8 mouse cellular contexts compared by ENCODE assay signal in the genomic region with DNA sequence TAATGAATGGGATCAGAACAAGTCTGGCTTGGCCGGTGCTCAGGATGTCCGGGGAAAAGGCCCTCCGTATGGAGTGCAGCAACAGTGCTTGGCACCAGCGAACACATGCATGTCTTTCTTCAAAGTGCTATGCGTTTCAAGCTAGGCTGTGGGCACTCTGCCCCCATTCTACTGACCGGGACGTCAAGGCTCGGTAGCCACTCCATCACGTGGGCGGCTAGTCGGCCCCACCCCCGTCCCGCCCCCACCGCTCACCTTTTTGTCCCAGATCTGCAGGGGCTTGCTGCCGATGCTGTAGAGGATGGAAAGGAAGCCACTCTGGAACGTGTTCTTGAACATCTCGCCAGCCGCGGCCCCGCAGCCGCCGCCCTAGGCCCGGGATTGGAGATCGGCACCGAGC. TPM values are rescaled to one million over a fixed set of nuclear protein-coding genes. Genes with fewer than 3 reads are reported as not detected.
DNase-seq lines count a peak whose midpoint lies in the region; ATAC-seq and TF ChIP-seq lines count a peak whose summit lies in the region.

No protein-coding gene starts in this region.

- intact Hi-C loops in gastrocnemius, adult 2 months (cut with DNase I), result loop anchor here (5.0 to 10.0 kb wide), 2 partner anchors 102 to 189 kb away; partner anchors contain the start of genes Usb1 and Zfp319

- H3K27ac ChIP-seq in gastrocnemius, adult 2 months, result peak overlapping the region; percentile 96
- H3K27ac ChIP-seq in hindbrain, embryonic 11.5 days (ENCODE audit: low read depth, low read length), result peak overlapping the region; percentile 84
- H3K27ac ChIP-seq in limb, embryonic 14.5 days (replicated peaks; ENCODE audit: low read depth, low read length), result peak overlapping the region; percentile 81
- peak overlapping the region; percentile 83 for H3K27ac ChIP-seq in neural tube, embryonic 11.5 days (ENCODE audit: low read depth, low read length)

- H3K4me1 ChIP-seq in hindbrain, embryonic 11.5 days (replicated peaks; ENCODE audit: control insufficient read depth, insufficient read depth, low read length), result peaks cover 11% of the 10 kb centered on the region
- H3K4me1 ChIP-seq in limb, embryonic 14.5 days (ENCODE audit: control insufficient read depth, insufficient read depth, low read length), result peaks cover 26% of the 10 kb centered on the region
- H3K4me1 ChIP-seq in neural tube, embryonic 11.5 days (ENCODE audit: control insufficient read depth, insufficient read depth, low read length), result peaks cover 17% of the 10 kb centered on the region

- no peaks in the 10 kb centered on the region for H3K27me3 ChIP-seq in hindbrain, embryonic 11.5 days (ENCODE audit: control insufficient read depth, insufficient read depth, low read length)
- H3K27me3 ChIP-seq in limb, embryonic 14.5 days (ENCODE audit: control insufficient read depth, insufficient read depth, low read length), result no peaks in the 10 kb centered on the region
- no peaks in the 10 kb centered on the region for H3K27me3 ChIP-seq in neural tube, embryonic 11.5 days (ENCODE audit: control insufficient read depth, insufficient read depth, low read length)

- H3K9me3 ChIP-seq in hindbrain, embryonic 11.5 days (ENCODE audit: control insufficient read depth, low read length), result no peaks in the 10 kb centered on the region
- no peaks in the 10 kb centered on the region for H3K9me3 ChIP-seq in limb, embryonic 14.5 days (ENCODE audit: control insufficient read depth, low read length)
- no peaks in the 10 kb centered on the region for H3K9me3 ChIP-seq in neural tube, embryonic 11.5 days (ENCODE audit: control insufficient read depth, low read length)

- peak overlapping the region; percentile 83 for H3K4me2 ChIP-seq in hindbrain, embryonic 11.5 days (replicated peaks; ENCODE audit: low read depth, low read length)
- H3K4me2 ChIP-seq in limb, embryonic 14.5 days (replicated peaks; ENCODE audit: low read depth, low read length, severe bottlenecking), result peak overlapping the region; percentile 83
- H3K4me2 ChIP-seq in neural tube, embryonic 11.5 days (ENCODE audit: low read depth), result peak overlapping the region; percentile 88

- H3K36me3 ChIP-seq in hindbrain, embryonic 11.5 days (ENCODE audit: control insufficient read depth, insufficient read depth, low read length), result no peaks in the 10 kb centered on the region
- H3K36me3 ChIP-seq in limb, embryonic 14.5 days (ENCODE audit: control insufficient read depth, insufficient read depth, low read length), result no peaks in the 10 kb centered on the region
- no peaks in the 10 kb centered on the region for H3K36me3 ChIP-seq in neural tube, embryonic 11.5 days (ENCODE audit: control insufficient read depth, insufficient read depth, low read length)

- TF ChIP-seq POLR2A in limb, embryonic 14.5 days (IDR thresholded peaks at IDR 0.05; ENCODE audit: borderline replicate concordance, extremely low read depth, insufficient read depth, insufficient read length), result no peak

- TF ChIP-seq CTCF in gastrocnemius, adult 2 months (IDR thresholded peaks at IDR 0.05), result no peak

- WGBS in hindbrain, embryonic 11.5 days, result under 1% methylated on average over 25 of the region's 25 CpGs
- 1% methylated on average over 20 of the region's 25 CpGs for WGBS in limb, embryonic 14.5 days
- 0% methylated on average over 25 of the region's 25 CpGs for WGBS in neural tube, embryonic 11.5 days

- no peak for DNase-seq in gastrocnemius, adult 2 months
- no peak for DNase-seq in gastrocnemius, postnatal 10 days
- DNase-seq in 416B (ENCODE audit: low read depth), result peak; percentile 60
- peak; percentile 68 for DNase-seq in embryo, embryonic 10.5 days (ENCODE audit: low spot score)
- DNase-seq in hindbrain, embryonic 11.5 days (ENCODE audit: low spot score), result peak; percentile 69
- DNase-seq in limb, embryonic 14.5 days (ENCODE audit: low spot score), result peak; percentile 40
- peak; percentile 55 for DNase-seq in neural tube, embryonic 11.5 days (ENCODE audit: low spot score)

- peak; percentile 45 for ATAC-seq in hindbrain, embryonic 11.5 days (ENCODE audit: low FRiP score)
- ATAC-seq in limb, embryonic 14.5 days (ENCODE audit: low FRiP score, low read depth), result peak; percentile 44
- ATAC-seq in neural tube, embryonic 11.5 days (ENCODE audit: insufficient read depth, low FRiP score, low TSS enrichment), result peak; percentile 51
- no peak for ATAC-seq in inflammation-experienced regulatory T-cells, adult 6 months

- H3K4me3 ChIP-seq in gastrocnemius, adult 2 months, result peak overlapping the region; percentile 99
- H3K4me3 ChIP-seq in hindbrain, embryonic 11.5 days (ENCODE audit: low read depth, low read length), result peak overlapping the region; percentile 82
- H3K4me3 ChIP-seq in limb, embryonic 14.5 days (replicated peaks; ENCODE audit: low read length), result peak overlapping the region; percentile 63
- peak overlapping the region; percentile 91 for H3K4me3 ChIP-seq in neural tube, embryonic 11.5 days (ENCODE audit: low read depth, low read length)

- peak overlapping the region; percentile 90 for H3K9ac ChIP-seq in hindbrain, embryonic 11.5 days (ENCODE audit: low read depth, low read length)
- peak overlapping the region; percentile 86 for H3K9ac ChIP-seq in limb, embryonic 14.5 days (ENCODE audit: low read depth, low read length, severe bottlenecking)
- H3K9ac ChIP-seq in neural tube, embryonic 11.5 days (ENCODE audit: low read length), result peak overlapping the region; percentile 91

RNA-seq across cellular contexts. Expression of gene Cfap20, which starts 0.4 kb away (rescaled TPM):
- 1 to 10 TPM; 6.5 TPM for total RNA-seq in gastrocnemius, adult 2 months (2021)
- total RNA-seq in gastrocnemius, postnatal 10 days (2021), result 10 to 100 TPM; 19.5 to 28.8 TPM
- polyA plus RNA-seq in hindbrain, embryonic 11.5 days (2014; fragmentation: Nextera tagmentation; extraction: Ambion mirVana), result 141 and 145 TPM in 2 replicates
- polyA plus RNA-seq in limb, embryonic 14.5 days (2012; rRNA removed), result 154 and 161 TPM in 2 replicates
- 158 and 168 TPM in 2 replicates for polyA plus RNA-seq in limb, embryonic 14.5 days (2014; fragmentation: Nextera tagmentation; extraction: Ambion mirVana)
- polyA plus RNA-seq in neural tube, embryonic 11.5 days (2014; fragmentation: Nextera tagmentation; extraction: Ambion mirVana), result 128 and 142 TPM in 2 replicates
- 10 to 100 TPM; 55.7 to 72.2 (median 70.1) TPM for polyA plus RNA-seq in inflammation-experienced regulatory T-cells, adult 6 months (2017; shearing (Covaris generic))

RNA-seq across cellular contexts. Expression of gene Csnk2a2, which starts 55.6 kb away (rescaled TPM):
- total RNA-seq in gastrocnemius, adult 2 months (2021), result 10 to 100 TPM; 23.1 to 23.7 TPM
- 10 to 100 TPM; 29.6 to 38.2 TPM for total RNA-seq in gastrocnemius, postnatal 10 days (2021)
- polyA plus RNA-seq in hindbrain, embryonic 11.5 days (2014; fragmentation: Nextera tagmentation; extraction: Ambion mirVana), result 14.2 and 19.1 TPM in 2 replicates
- polyA plus RNA-seq in limb, embryonic 14.5 days (2012; rRNA removed), result 53.6 and 57.4 TPM in 2 replicates
- 22.5 and 22.6 TPM in 2 replicates for polyA plus RNA-seq in limb, embryonic 14.5 days (2014; fragmentation: Nextera tagmentation; extraction: Ambion mirVana)
- polyA plus RNA-seq in neural tube, embryonic 11.5 days (2014; fragmentation: Nextera tagmentation; extraction: Ambion mirVana), result 16.7 and 18.3 TPM in 2 replicates
- polyA plus RNA-seq in inflammation-experienced regulatory T-cells, adult 6 months (2017; shearing (Covaris generic)), result 10 to 100 TPM; 10.6 to 16.8 (median 12.5) TPM

Comparison
In these comparisons a context has a peak if more than half of its experiments do, and no peak if none do; other contexts are left out.
1. DNase-seq: peak in 416B (single experiment), embryo, embryonic 10.5 days (single experiment), hindbrain, embryonic 11.5 days (single experiment), limb, embryonic 14.5 days (single experiment) and neural tube, embryonic 11.5 days (single experiment); none in gastrocnemius, adult 2 months (single experiment) and gastrocnemius, postnatal 10 days (single experiment).
2. Peak in every context shown above with its lines, with median percentiles within 50 percentile points of each other: H3K27ac ChIP-seq, H3K4me3 ChIP-seq, H3K4me2 ChIP-seq and H3K9ac ChIP-seq.